Mouse (Mus musculus): ENCODE data around the gene Epm2aip1.

Gene Epm2aip1

GRCm38 (mm10) chr9:111285676-111286075, 13.9 kb downstream of the Epm2aip1 start:
- in situ Hi-C loops (cut with MboI; ENCODE audit: unreplicated experiment in 2 of 2), result loop anchor here (5.0 to 10.0 kb wide), 3 partner anchors 188 to 291 kb away; partner anchors contain the start of gene Rtp3 (in 1 of the 2)

- in situ Hi-C loops (cut with MboI; ENCODE audit: unreplicated experiment in 2 of 2), result loop anchor here (5.0 to 10.0 kb wide), 3 partner anchors 189 to 292 kb away; partner anchors contain the start of gene Rtp3 (in 1 of the 2)
Observed at GRCm38 (mm10) chr9:111286468-111286867, 14.7 kb downstream of the Epm2aip1 start.

GRCm38 (mm10) chr9:111287956-111288355, 16.2 kb downstream of the Epm2aip1 start:
- in situ Hi-C loops (cut with MboI; ENCODE audit: unreplicated experiment in 2 of 2), result loop anchor here (5.0 to 10.0 kb wide), 3 partner anchors 191 to 293 kb away; partner anchors contain the start of gene Rtp3 (in 1 of the 2)

GRCm38 (mm10) chr9:111289294-111289831, 17.6 kb downstream of the Epm2aip1 start:
- in situ Hi-C loops (cut with MboI; ENCODE audit: unreplicated experiment in 2 of 2), result loop anchor here (5.0 to 10.0 kb wide), 3 partner anchors 192 to 295 kb away; partner anchors contain the start of gene Rtp3 (in 1 of the 2)

GRCm38 (mm10) chr9:111289832-111290339, 18.2 kb downstream of the Epm2aip1 start:
- in situ Hi-C loops (cut with MboI; ENCODE audit: unreplicated experiment in 2 of 2), result loop anchor here (5.0 to 10.0 kb wide), 3 partner anchors 193 to 295 kb away; partner anchors contain the start of gene Rtp3 (in 1 of the 2)

GRCm38 (mm10) chr9:111290539-111291100, 18.9 kb downstream of the Epm2aip1 start:
- in situ Hi-C loops (cut with MboI; ENCODE audit: unreplicated experiment in 2 of 2), result no loop called here

- in situ Hi-C loops (cut with MboI; ENCODE audit: unreplicated experiment in 2 of 2), result no loop called here
Observed at GRCm38 (mm10) chr9:111293234-111293633, 21.5 kb downstream of the Epm2aip1 start.

GRCm38 (mm10) chr9:111294911-111295310, 23.2 kb downstream of the Epm2aip1 start:
- in situ Hi-C loops (cut with MboI; ENCODE audit: unreplicated experiment in 2 of 2), result no loop called here

- in situ Hi-C loops (cut with MboI; ENCODE audit: unreplicated experiment in 2 of 2), result no loop called here
Observed at GRCm38 (mm10) chr9:111295323-111295722, 23.6 kb downstream of the Epm2aip1 start.

- in situ Hi-C loops (cut with MboI; ENCODE audit: unreplicated experiment in 2 of 2), result no loop called here
Observed at GRCm38 (mm10) chr9:111296433-111296832, 24.7 kb downstream of the Epm2aip1 start.

- in situ Hi-C loops (cut with MboI; ENCODE audit: unreplicated experiment in 2 of 2), result no loop called here
Observed at GRCm38 (mm10) chr9:111298606-111299005, 26.9 kb downstream of the Epm2aip1 start.

- in situ Hi-C loops (cut with MboI; ENCODE audit: unreplicated experiment in 2 of 2), result no loop called here
Observed at GRCm38 (mm10) chr9:111302196-111302831, 30.6 kb downstream of the Epm2aip1 start.

- in situ Hi-C loops (cut with MboI; ENCODE audit: unreplicated experiment in 2 of 2), result no loop called here
Observed at GRCm38 (mm10) chr9:111304036-111304435, 32.3 kb downstream of the Epm2aip1 start.

- in situ Hi-C loops (cut with MboI; ENCODE audit: unreplicated experiment in 2 of 2), result no loop called here
Observed at GRCm38 (mm10) chr9:111306142-111306541, 34.4 kb downstream of the Epm2aip1 start.

- in situ Hi-C loops (cut with MboI; ENCODE audit: unreplicated experiment in 2 of 2), result no loop called here
Observed at GRCm38 (mm10) chr9:111311031-111311842, 39.5 kb downstream of the Epm2aip1 start, which contains the start of gene Trank1. TSS of gene Trank1 (plus strand) at chr9:111311739.

GRCm38 (mm10) chr9:111311843-111312441, 40.2 kb downstream of the Epm2aip1 start:
- in situ Hi-C loops (cut with MboI; ENCODE audit: unreplicated experiment in 2 of 2), result no loop called here

GRCm38 (mm10) chr9:111312442-111313141, 40.9 kb downstream of the Epm2aip1 start:
- in situ Hi-C loops (cut with MboI; ENCODE audit: unreplicated experiment in 2 of 2), result no loop called here

- in situ Hi-C loops (cut with MboI; ENCODE audit: unreplicated experiment in 2 of 2), result no loop called here
Observed at GRCm38 (mm10) chr9:111313299-111313698, 41.6 kb downstream of the Epm2aip1 start.

- in situ Hi-C loops (cut with MboI; ENCODE audit: unreplicated experiment in 2 of 2), result no loop called here
Observed at GRCm38 (mm10) chr9:111313793-111314192, 42.1 kb downstream of the Epm2aip1 start.
